Mouse (Mus musculus): ENCODE results near the gene Hnrnpab. TPM values are rescaled to one million over a fixed set of nuclear protein-coding genes. Genes with fewer than 3 reads are reported as not detected.

Gene Hnrnpab
- total and polyA plus RNA-seq, 3 experiments = 184 to 1,104 (median 894) TPM

DNA sequence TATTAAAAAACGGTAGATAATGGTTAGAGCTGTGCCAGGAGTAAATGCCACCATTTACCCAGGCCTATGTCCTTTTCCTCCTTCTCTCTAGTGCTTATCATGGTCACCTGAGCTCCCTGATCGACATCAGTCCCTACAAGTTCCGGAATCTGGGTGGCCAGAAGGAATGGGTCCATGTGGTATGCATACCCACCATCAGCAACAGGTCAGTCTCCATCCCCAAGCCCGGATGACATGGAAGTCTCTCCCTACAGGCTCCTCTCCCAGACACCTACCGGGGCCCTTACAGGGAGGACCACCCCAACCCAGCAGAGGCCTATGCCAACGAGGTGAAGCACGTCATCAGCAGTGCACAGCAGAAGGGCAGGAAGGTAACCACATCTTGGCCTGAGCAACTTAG, 14.7 kb downstream of the Hnrnpab start:
- DNase-seq (ENCODE audit: low read depth, low spot score) = peak; percentile 23
- peaks cover 20 to 50% of the 10 kb centered on the region in 2 experiments for H3K36me3 ChIP-seq (ENCODE audit: control insufficient read depth in 1 of 2, insufficient read depth in 2 of 2, low read length in 2 of 2)
- no peak for TF ChIP-seq E2F4 (IDR thresholded peaks at IDR 0.05; ENCODE audit: borderline replicate concordance, low read depth, low read length)
- TF ChIP-seq NRF1 (IDR thresholded peaks at IDR 0.05; ENCODE audit: insufficient read depth, low read depth, low read length, poor library complexity, severe bottlenecking) = no peak
- TF ChIP-seq CTCF (IDR thresholded peaks at IDR 0.05 in 2 of 3, conservative IDR thresholded peaks at IDR 0.05 in 1 of 3; ENCODE audit: control insufficient read depth in 1 of 3, insufficient read depth in 1 of 3, low read depth in 2 of 3, low read length in 3 of 3, poor library complexity in 1 of 3, severe bottlenecking in 1 of 3) = no peak
- TF ChIP-seq TBP (IDR thresholded peaks at IDR 0.05; ENCODE audit: low read depth, low read length) = no peak
- TF ChIP-seq ZMIZ1 (IDR thresholded peaks at IDR 0.05; ENCODE audit: low read depth, low read length) = 0 out of 2 replicates have a peak, but pooled peaks have one; percentile 47
- no peak for TF ChIP-seq MEF2A (IDR thresholded peaks at IDR 0.05; ENCODE audit: extremely low read depth, insufficient replicate concordance, low read depth, low read length, poor library complexity, severe bottlenecking)
- no peak for TF ChIP-seq CHD1 (IDR thresholded peaks at IDR 0.05; ENCODE audit: low read depth, low read length)
- TF ChIP-seq USF1 (IDR thresholded peaks at IDR 0.05; ENCODE audit: low read depth, low read length) = no peak
- TF ChIP-seq POLR2AphosphoS2 (IDR thresholded peaks at IDR 0.05; ENCODE audit: low read length) = peak; percentile 72; the same call in 1 of the 2 replicates
- TF ChIP-seq HCFC1 (IDR thresholded peaks at IDR 0.05; ENCODE audit: low read depth, low read length) = no peak
- no peak overlapping the region for H3K4me3 ChIP-seq (ENCODE audit: control insufficient read depth in 1 of 2, insufficient read depth in 1 of 2, low read depth in 2 of 2, low read length in 2 of 2)
- H3K9me3 ChIP-seq (replicated peaks; ENCODE audit: insufficient read depth, low read length) = no peaks in the 10 kb centered on the region
- H3K9ac ChIP-seq (ENCODE audit: control insufficient read depth, low read depth, low read length, poor library complexity, severe bottlenecking) = no peak overlapping the region
- no peaks in the 10 kb centered on the region; the same call in 1 of the 2 replicates for H3K79me2 ChIP-seq (ENCODE audit: control insufficient read depth, insufficient read depth, low read length, poor library complexity)
- no peaks in the 10 kb centered on the region for H3K27me3 ChIP-seq (ENCODE audit: control insufficient read depth in 1 of 2, insufficient read depth in 2 of 2, low read length in 2 of 2)
- H3K4me1 ChIP-seq (ENCODE audit: control insufficient read depth in 1 of 2, insufficient read depth in 2 of 2, low read length in 2 of 2) = peaks cover 0 to 2% of the 10 kb centered on the region in 2 experiments; a peak in 1 of 4 replicates
- H3K27ac ChIP-seq (ENCODE audit: control insufficient read depth, low read depth, low read length) = no peak overlapping the region

DNA sequence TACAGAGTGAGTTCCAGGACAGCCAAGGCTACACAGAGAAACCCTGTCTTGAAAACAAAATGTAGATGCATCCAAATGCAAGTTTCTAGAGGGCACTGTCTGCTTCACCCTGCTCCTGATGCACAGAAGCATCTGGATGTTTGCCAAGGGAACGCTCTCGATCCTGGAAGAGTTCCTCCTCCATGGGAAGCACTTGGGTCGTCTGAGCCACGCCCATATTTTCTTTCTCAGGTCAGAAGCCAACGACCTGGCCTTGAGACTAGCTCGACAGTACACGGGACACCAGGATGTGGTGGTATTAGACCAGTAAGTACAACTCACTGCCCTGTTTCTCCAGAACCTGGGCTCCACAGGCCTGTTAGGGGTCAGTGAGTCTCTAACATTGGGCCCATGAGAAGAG, 15.5 kb downstream of the Hnrnpab start:
- Histone ChIP-seq H3K9me3 (replicated peaks; ENCODE audit: insufficient read depth, low read length) (no peaks in the 10 kb centered on the region), H3K4me3 (ENCODE audit: control insufficient read depth in 1 of 2, insufficient read depth in 1 of 2, low read depth in 2 of 2, low read length in 2 of 2) (no peak overlapping the region), H3K79me2 (ENCODE audit: control insufficient read depth, insufficient read depth, low read length, poor library complexity) (peaks cover 4% of the 10 kb centered on the region), H3K27ac (ENCODE audit: control insufficient read depth, low read depth, low read length) (no peak overlapping the region), H3K36me3 (ENCODE audit: control insufficient read depth in 1 of 2, insufficient read depth in 2 of 2, low read length in 2 of 2) (peaks cover 14 to 48% of the 10 kb centered on the region in 2 experiments), H3K9ac (ENCODE audit: control insufficient read depth, low read depth, low read length, poor library complexity, severe bottlenecking) (no peak overlapping the region), H3K4me1 (ENCODE audit: control insufficient read depth in 1 of 2, insufficient read depth in 2 of 2, low read length in 2 of 2) (peaks cover 0 to 2% of the 10 kb centered on the region in 2 experiments; a peak in 1 of 4 replicates), H3K27me3 (ENCODE audit: control insufficient read depth in 1 of 2, insufficient read depth in 2 of 2, low read length in 2 of 2) (no peaks in the 10 kb centered on the region)
- peak; percentile 32 for DNase-seq (ENCODE audit: low read depth, low spot score)
- TF ChIP-seq NRF1 (IDR thresholded peaks at IDR 0.05; ENCODE audit: insufficient read depth, low read depth, low read length, poor library complexity, severe bottlenecking) (no peak), USF1 (IDR thresholded peaks at IDR 0.05; ENCODE audit: low read depth, low read length) (no peak), POLR2A (IDR thresholded peaks at IDR 0.05; ENCODE audit: control insufficient read depth in 1 of 2, insufficient read depth in 1 of 2, low read depth in 1 of 2, low read length in 2 of 2, poor library complexity in 1 of 2) (peak in 1 of 2 experiments; percentile 30; a peak in 1 of 4 replicates)

- Histone ChIP-seq H3K4me1 (ENCODE audit: control insufficient read depth in 1 of 2, insufficient read depth in 2 of 2, low read length in 2 of 2) (no peaks in the 10 kb centered on the region; a peak in 1 of 4 replicates), H3K79me2 (ENCODE audit: control insufficient read depth, insufficient read depth, low read length, poor library complexity) (peaks cover 14% of the 10 kb centered on the region), H3K9me3 (replicated peaks; ENCODE audit: insufficient read depth, low read length) (no peaks in the 10 kb centered on the region), H3K4me3 (ENCODE audit: control insufficient read depth in 1 of 2, insufficient read depth in 1 of 2, low read depth in 2 of 2, low read length in 2 of 2) (no peak overlapping the region), H3K27me3 (ENCODE audit: control insufficient read depth in 1 of 2, insufficient read depth in 2 of 2, low read length in 2 of 2) (no peaks in the 10 kb centered on the region), H3K36me3 (ENCODE audit: control insufficient read depth in 1 of 2, insufficient read depth in 2 of 2, low read length in 2 of 2) (peaks cover 5 to 46% of the 10 kb centered on the region in 2 experiments), H3K9ac (ENCODE audit: control insufficient read depth, low read depth, low read length, poor library complexity, severe bottlenecking) (no peak overlapping the region), H3K27ac (ENCODE audit: control insufficient read depth, low read depth, low read length) (no peak overlapping the region)
- DNase-seq (ENCODE audit: low read depth, low spot score) = no peak
- TF ChIP-seq SIN3A (IDR thresholded peaks at IDR 0.05; ENCODE audit: low read length) (no peak), ZNF384 (IDR thresholded peaks at IDR 0.05; ENCODE audit: low read depth, low read length) (peak; percentile 68), NRF1 (IDR thresholded peaks at IDR 0.05; ENCODE audit: insufficient read depth, low read depth, low read length, poor library complexity, severe bottlenecking) (no peak), TCF12 (IDR thresholded peaks at IDR 0.05; ENCODE audit: low read depth, low read length) (no peak), CHD2 (IDR thresholded peaks at IDR 0.05; ENCODE audit: low read length) (no peak), POLR2AphosphoS2 (IDR thresholded peaks at IDR 0.05; ENCODE audit: low read length) (peak; percentile 27; the same call in 1 of the 2 replicates), ZMIZ1 (IDR thresholded peaks at IDR 0.05; ENCODE audit: low read depth, low read length) (peak; percentile 72)
Measured at GRCm38 (mm10) chr11:51590002-51590401, 16.6 kb downstream of the Hnrnpab start.

Measured in MEL (cell line).